Mouse (Mus musculus) megakaryocyte progenitor cell, adult 5-6 weeks (primary cell): Measurements from ENCODE around the gene Gpr19. TPM values are rescaled to one million over a fixed set of nuclear protein-coding genes. Genes with fewer than 3 reads are reported as not detected.

Experiments used
- ATAC-seq: replicated peaks from 2 replicates; pipeline ENCODE4 v1.8.0; 2016; ENCODE audit warnings: mild to moderate bottlenecking, moderate TSS enrichment, inconsistent platforms; ENCODE audit not compliant: poor library complexity
- total RNA-seq, 2 experiments: library from RNA; stranded (forward) in 1 of 2; stranded (reverse) in 1 of 2; fragments of 157-497, 149-512 nt in 1 of 2; fragments of 200-1000 nt in 1 of 2; gene quantifications; 2 replicates each; pipeline versions ENCODE4 v1.2.3 to v1.2.4; 2015 to 2017

Gene Gpr19
- total RNA-seq, 2 experiments from 2014 or later, result 7.6 to 7.7 TPM

- no peak for ATAC-seq
Measured at GRCm38 (mm10) chr6:134855926-134856325, 42.5 kb downstream of the Gpr19 start.

- ATAC-seq, result no peak
Measured at GRCm38 (mm10) chr6:134854782-134855181, 43.6 kb downstream of the Gpr19 start.

DNA sequence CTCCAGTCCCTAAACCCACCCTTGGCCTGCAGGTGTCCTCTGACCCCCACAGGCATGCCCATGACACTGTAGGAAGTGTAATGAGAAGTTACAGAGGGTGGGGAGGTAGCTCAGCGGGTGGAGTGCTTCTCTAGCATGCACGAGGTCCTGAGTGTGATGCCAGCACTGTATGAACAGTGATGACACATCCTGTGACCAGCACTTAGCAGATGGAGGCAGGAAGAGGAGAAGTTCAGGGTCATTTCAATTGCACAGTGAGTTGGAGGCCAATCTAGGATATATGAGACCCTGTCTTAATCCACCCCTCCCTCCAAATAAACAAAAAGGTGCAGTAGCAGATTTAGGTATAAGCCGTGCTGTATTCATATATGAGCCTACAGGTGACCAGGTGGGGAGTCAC, 48.4 kb downstream of the Gpr19 start:
- ATAC-seq, result no peak

- no peak for ATAC-seq
Measured at GRCm38 (mm10) chr6:134849461-134849860, 48.9 kb downstream of the Gpr19 start.

DNA sequence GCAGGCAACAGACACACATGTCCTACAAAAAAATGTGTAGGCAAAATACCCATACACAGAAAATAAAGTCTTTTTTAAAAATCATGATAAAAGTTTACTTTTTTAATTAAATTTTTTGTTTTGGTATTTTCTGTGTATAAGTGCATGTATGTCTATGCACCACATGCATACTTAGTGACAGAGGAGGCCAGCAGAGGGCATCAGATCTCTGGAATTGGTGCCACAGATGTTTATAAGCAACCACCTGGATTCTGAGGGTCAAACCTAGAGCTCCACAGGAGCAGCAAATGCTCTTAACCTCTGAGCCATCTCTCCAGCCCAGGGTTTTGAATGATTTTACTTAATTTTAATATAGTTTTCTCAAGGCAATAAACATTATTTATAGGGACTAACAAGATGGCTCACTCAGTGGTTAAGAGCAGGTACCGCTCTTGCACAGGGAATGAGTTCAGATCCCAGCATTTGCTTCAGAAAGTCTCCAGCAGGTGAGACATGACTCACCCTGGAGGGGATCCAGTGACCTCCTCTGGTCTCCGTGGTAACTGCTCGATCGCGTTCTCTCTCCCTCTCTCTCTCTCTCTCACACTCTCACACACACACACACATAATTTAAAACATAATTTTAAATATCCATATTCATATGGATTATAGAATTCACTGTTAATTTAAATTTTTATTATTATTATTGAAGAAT, 50.0 kb downstream of the Gpr19 start:
- peak; percentile 77 for ATAC-seq

- ATAC-seq, result no peak
Measured at GRCm38 (mm10) chr6:134847550-134847949, 50.8 kb downstream of the Gpr19 start.

GRCm38 (mm10) chr6:134846308-134846707, 52.1 kb downstream of the Gpr19 start:
- ATAC-seq, result no peak

GRCm38 (mm10) chr6:134845726-134846125, 52.7 kb downstream of the Gpr19 start:
- no peak for ATAC-seq

GRCm38 (mm10) chr6:134840346-134840745, 58.0 kb downstream of the Gpr19 start:
- no peak for ATAC-seq

GRCm38 (mm10) chr6:134838111-134838510, 60.3 kb downstream of the Gpr19 start:
- no peak for ATAC-seq

GRCm38 (mm10) chr6:134834585-134835251, 63.7 kb downstream of the Gpr19 start:
- peak; percentile 56 for ATAC-seq

DNA sequence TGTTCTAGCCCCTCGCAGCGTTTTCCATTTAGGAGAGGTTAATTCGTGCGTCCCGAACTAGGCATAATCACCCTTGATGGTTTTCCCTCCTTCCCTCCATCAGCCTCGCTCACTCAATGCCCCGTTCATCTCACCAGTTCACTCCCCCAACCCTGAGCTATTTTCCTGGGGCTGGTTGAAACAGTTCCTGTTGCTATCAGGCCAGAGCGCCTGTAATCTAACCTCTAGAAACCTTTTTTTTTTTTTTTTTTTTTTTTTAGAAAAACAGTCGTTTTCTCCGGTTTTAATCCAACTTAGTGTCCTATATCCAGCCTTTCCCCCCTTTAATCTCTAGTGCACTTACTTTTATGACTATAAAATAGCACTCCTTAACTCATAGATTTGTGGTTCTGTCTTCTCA, 67.6 kb downstream of the Gpr19 start:
- ATAC-seq, result no peak

DNA sequence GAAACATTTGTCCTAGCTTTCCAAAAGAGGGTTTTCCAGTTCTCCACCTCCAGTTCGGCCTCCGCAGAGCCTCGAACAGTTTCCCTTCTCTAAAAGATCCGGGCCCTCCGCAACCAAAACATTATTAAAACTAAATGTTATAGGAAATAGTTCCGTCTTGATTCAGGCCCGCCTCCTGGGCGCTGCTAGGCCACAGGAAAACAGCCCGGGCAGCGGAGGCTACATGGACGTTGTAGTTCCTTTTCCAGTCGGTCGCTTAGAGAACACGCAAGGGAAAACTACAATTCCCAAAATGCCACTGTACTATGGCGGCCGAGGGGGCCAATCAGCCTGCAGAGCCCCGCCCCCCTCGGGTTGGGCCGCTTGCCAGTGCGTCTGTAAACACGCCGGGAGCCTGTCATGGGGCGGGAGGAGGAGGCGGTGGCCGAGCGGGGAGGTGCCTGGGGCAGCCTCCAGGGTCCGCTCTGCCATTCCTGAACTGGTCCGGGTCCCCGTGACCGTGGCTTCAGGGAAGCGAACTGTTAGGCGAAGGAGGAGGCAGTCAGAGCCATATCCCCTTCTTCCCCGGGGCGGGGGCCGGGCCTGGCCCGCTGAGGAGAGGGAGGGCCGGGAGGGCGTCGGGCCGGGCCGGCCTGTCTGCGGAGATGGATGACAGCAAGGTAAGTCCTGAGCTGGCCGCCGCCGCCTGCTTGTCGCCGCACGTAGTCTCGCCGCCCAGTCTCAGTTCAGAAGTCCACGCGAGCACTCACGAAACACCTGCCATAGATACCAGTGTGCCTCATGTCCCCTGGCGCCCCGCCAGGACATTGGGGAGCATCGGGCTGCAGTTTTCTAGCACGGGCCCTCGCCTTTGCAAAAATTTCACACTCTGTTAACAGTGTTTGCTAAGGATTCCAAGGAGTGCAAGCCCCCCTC, 68.3 kb downstream of the Gpr19 start, which contains the start of gene Crebl2:
TSS of gene Crebl2 (plus strand) at position 369 of the 915 bp plus-strand sequence.
- peak; percentile 79 for ATAC-seq

DNA sequence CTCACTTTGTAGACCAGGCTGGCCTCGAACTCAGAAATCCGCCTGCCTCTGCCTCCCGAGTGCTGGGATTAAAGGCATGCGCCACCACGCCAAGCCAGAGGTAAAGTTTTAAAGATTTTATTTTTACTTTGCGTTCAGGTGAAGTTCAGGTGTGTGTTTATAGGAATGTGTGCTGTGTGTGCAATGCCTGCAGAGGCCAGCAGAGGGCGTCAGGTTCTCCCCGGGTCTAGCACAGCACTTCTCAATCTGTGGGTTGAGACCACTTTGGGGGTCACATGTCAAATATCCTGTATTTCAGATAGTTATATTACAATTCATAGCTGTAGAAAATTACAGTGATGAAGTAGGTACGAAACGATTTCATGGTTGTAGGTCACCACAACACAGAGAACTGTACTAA, 75.5 kb downstream of the Gpr19 start:
- ATAC-seq, result peak; percentile 53

- ATAC-seq, result no peak
Measured at GRCm38 (mm10) chr6:134820411-134820810, 78.0 kb downstream of the Gpr19 start.

DNA sequence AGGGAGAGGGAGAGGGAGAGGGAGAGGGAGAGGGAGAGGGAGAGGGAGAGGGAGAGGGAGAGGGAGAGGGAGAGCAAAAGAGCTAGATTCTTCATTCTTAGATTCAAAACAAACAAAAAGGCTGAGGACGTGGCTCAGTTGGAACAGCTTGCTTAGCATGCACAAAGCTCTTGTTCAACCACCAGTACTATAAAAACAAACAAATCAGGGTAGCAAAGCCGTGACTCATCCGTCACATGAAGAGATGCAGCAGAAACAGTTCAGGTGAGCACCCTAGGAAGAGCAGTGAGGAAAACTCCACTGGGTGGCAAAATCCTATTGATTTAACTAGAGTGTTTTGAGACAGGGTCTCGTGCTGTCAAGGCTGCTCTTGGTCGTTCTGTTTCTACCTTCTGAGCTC, 78.6 kb downstream of the Gpr19 start:
- ATAC-seq, result no peak

Other genes starting within 250 kb of the Gpr19 start
- 0.95 and 2.6 TPM in 2 replicates for gene Dusp16, start 106.0 kb downstream of the Gpr19 start, total RNA-seq (2015)
- 0.33 and 2.5 TPM in 2 replicates for gene Dusp16, start 106.0 kb downstream of the Gpr19 start, total RNA-seq (2017)
- 2.0 and 4.5 TPM in 2 replicates for gene Crebl2, start 68.4 kb downstream of the Gpr19 start, total RNA-seq (2015)
- 2.5 and 4.1 TPM in 2 replicates for gene Crebl2, start 68.4 kb downstream of the Gpr19 start, total RNA-seq (2017)
- gene Cdkn1b, start 21.8 kb upstream of the Gpr19 start, total RNA-seq (2015), result 20.1 and 21.1 TPM in 2 replicates
- 36.8 and 39.1 TPM in 2 replicates for gene Cdkn1b, start 21.8 kb upstream of the Gpr19 start, total RNA-seq (2017)
- gene Apold1, start 83.1 kb upstream of the Gpr19 start, total RNA-seq (2015), result 0.05 TPM in 1 of 2 replicates, not detected in the other
- 0.10 TPM in 1 of 2 replicates, not detected in the other for gene Apold1, start 83.1 kb upstream of the Gpr19 start, total RNA-seq (2017)
- 52.4 and 69.7 TPM in 2 replicates for gene Ddx47, start 113.0 kb upstream of the Gpr19 start, total RNA-seq (2015)
- 95.0 and 96.0 TPM in 2 replicates for gene Ddx47, start 113.0 kb upstream of the Gpr19 start, total RNA-seq (2017)
- gene Gprc5a, start 167.1 kb upstream of the Gpr19 start, total RNA-seq (2015), result not detected in 2 replicates
- gene Gprc5a, start 167.1 kb upstream of the Gpr19 start, total RNA-seq (2017), result not detected in 2 replicates
- not detected in 2 replicates for gene Gprc5d, start 219.7 kb upstream of the Gpr19 start, total RNA-seq (2015)
- gene Gprc5d, start 219.7 kb upstream of the Gpr19 start, total RNA-seq (2017), result not detected in 2 replicates